Mouse (Mus musculus): ENCODE measurements around the gene Ttc41.
"Not testable (repeated sequence)": the region's sequence is repeated elsewhere in the genome, so short reads cannot be mapped to it uniquely, and the experiment has no call there.

- not testable (repeated sequence) for TF ChIP-seq CTCF (IDR thresholded peaks at IDR 0.05; ENCODE audit: borderline replicate concordance, control insufficient read depth, extremely low read depth, insufficient read depth, low read length, poor library complexity)
- peak; percentile 31; the same call in 1 of the 2 replicates for TF ChIP-seq POLR2A (IDR thresholded peaks at IDR 0.05; ENCODE audit: control insufficient read depth, extremely low read depth, insufficient read depth, low read length, poor library complexity)
Observed at GRCm38 (mm10) chr10:86685179-86686016, 20.2 kb upstream of the Ttc41 start.

Measured in thymus, adult 2 months (tissue).